Mouse (Mus musculus) heart, postnatal 14 days (tissue): ENCODE measurements around the gene Alox12. TPM values are rescaled to one million over a fixed set of nuclear protein-coding genes. Genes with fewer than 3 reads are reported as not detected.

Source experiments
- DNase-seq, 2 experiments: peaks; one replicate each; pipeline ENCODE4 v3.0.0; 2021 to 2022
- intact Hi-C: fragments of 180-260 bp; cut with DNase I; formaldehyde crosslinking; loops from one replicate; pipeline ENCODE4 v1.15.1; 2025
- long read RNA-seq, 2 experiments: library from polyadenylated mRNA; stranded (forward); transcript quantifications; one replicate each; pipeline ENCODE4 v2.0.0; 2021
- total RNA-seq, 2 experiments: library from RNA; stranded (reverse); gene quantifications; 2 replicates each; pipeline ENCODE4 v1.2.3; 2021

Alox12 gene
- total RNA-seq = 1 to 10 TPM; 2.7 to 3.1 TPM
- long read RNA-seq, experiment 1, partial matches to known transcripts = 1 of 4 reads
- long read RNA-seq, experiment 1, other reads (novel, unspliced or antisense) = 1 of 4 reads
- long read RNA-seq, experiment 2, partial matches to known transcripts = 0 of 3 reads
- long read RNA-seq, experiment 2, other reads (novel, unspliced or antisense) = 2 of 3 reads

DNA sequence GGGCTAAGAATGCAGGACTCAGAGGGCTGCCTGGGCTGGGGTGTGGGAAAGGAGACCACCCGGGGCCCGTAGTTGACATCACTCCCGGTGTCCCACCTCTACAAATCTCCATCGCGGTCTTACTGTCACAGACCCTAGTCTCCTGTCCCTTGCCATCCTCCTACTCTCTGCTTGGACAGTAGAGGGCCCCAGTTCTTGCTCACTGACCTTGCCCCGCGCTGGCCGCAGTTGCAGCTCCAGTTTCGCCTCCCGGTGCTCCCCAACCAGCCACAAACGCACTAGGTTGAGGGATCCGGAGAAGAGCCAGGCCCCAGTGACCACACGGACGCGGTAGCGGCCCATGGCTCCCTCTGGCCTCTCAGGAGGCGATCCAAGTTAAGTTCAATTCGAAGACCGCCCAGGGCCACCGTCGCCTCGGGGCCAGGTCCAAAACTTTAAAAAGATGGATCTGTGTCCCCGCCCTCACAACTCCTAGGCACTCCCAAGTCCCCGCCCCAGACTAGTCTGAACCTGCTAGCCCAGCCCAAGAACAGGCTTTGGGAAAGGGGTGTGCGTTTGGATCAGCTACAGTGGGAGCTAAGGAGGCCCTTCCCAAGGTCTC is at the start of gene Alox12:
Alox12 (minus strand) TSS at position 423 of the 601 bp plus-strand sequence.
- intact Hi-C loops = loop anchor here (1.0 kb wide), 1 partner anchor 54 kb away; no protein-coding TSS in a partner anchor
- peak; percentile 59 to 63 for DNase-seq

DNA sequence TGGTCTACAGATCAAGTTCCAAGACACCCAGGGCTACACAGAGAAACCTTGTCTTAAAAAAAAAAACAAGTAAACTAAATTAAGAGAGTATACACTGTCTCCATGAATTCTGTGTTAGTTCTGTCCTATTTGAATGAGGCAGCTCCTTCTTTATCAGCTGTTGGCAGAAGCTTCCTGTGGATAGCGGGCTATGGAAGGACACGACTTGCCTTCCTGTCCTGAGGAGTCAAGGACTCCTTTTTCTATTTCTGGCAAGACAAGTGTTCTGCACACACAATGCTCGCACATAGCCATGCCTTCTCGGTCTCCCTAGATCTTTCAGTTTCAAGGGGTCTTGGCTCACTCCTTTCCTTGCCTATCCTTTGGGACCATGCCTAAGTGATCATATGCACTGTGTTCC is 47.1 kb upstream of the Alox12 start:
- intact Hi-C loops = no loop called here
- DNase-seq = no peak

DNA sequence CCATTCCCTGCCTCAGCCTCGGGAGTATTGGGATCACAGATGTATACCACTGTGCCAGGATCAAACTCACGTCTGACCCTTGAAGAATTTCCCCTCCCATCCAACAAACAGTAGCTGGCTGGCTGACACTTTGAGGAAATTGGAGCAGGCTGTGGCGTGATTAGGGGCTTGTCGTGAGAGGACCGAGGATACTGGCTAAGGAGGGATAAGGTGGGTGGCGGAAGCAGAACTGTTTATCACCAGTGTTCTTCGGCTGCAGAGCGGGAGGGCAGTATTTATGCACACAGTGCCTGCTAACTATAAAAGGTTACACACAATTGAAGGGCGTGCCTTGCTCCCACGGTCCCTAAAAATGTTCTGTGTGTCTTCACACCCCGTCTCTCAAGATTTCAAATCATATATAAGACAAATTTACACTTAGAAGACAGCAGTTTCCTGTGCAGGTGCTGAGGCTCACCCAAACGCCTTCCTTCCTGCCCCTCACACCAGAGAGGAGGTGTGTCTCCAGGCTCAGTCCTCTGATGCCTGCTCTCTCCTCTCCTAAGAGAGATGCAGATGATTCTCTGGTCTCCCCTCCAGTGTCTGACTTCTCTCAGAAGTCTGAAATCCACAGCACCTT is 42.8 kb upstream of the Alox12 start:
- intact Hi-C loops = no loop called here
- DNase-seq = no peak

DNA sequence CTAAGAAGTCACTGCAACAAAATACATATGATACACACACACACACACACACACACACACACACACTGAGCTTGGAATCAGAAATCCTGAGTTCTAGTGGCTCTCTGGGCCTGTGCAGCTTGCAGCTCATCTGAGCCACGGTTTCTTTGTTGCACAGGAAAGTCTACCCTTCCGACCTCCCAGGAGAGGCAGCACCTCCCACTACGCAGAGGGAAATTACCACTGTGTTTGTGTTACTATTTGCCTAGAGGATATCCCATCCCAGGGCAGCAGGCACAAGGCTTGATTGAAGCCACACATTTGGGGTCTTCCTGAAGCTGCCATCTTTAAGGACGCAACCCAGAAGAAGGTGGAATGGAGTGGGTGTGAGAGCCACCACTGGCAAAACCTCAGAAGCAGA is 42.3 kb upstream of the Alox12 start:
- DNase-seq = no peak
- intact Hi-C loops = no loop called here

DNA sequence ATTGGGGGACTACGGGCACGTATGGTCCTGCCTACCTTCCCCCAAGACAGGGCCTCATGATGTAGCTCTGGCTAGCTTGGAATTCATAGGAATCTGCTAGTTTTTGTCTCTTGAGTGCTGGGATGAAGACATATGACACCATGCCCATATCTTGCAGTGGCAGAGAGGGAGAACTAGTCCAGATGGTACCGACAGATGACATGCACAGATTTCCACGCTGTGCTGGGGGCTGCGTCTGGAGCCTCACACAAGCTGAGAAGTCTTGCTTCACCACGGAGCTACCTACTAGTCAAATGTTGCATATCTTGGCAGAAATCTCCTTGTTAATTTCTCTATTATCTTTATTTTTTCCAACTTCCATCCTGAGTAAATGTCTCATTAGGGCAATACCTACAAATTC is 38.7 kb upstream of the Alox12 start:
- no peak for DNase-seq
- intact Hi-C loops = no loop called here

DNA sequence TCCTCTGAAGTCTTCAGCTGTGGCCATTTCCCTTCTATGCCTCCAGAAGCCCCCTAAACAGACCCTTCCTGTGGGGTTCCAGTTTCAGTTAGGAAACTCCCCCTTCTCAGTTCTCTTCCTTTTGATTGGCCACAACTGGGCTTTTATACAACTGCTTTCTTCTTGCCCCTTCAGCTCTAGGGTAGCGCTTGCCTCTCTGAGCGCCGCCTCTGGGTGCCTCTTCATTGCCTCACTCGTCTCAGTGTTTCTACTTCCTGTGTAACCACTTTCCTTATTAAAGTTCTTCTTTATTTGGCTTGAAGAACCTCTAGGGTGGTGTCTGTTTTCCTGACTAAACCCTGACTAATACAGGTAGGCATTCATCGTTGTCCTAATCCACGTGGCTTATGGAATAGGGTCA is 36.1 kb upstream of the Alox12 start:
- intact Hi-C loops = no loop called here
- DNase-seq = no peak

DNA sequence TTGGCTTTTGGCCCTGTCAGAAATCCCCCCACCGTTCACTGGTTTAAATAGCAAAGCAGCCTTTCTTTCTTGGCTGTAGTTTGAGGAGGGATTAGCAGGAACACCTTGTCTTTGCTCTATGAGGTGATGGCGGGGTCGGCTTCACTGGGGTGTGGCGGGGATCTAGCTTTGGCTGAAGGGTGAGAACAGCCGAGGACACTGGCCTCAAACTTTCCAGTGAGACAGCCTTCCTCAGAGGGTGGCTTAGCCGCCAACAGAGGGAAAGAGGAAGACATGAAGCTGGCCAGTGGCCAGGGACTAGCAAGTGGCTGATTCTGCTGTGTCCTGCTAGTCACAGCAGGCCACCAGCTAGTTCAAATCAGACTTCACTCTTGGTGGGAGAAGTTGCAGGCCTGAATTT is 34.1 kb upstream of the Alox12 start:
- intact Hi-C loops = no loop called here
- DNase-seq = peak; percentile 49 to 50

DNA sequence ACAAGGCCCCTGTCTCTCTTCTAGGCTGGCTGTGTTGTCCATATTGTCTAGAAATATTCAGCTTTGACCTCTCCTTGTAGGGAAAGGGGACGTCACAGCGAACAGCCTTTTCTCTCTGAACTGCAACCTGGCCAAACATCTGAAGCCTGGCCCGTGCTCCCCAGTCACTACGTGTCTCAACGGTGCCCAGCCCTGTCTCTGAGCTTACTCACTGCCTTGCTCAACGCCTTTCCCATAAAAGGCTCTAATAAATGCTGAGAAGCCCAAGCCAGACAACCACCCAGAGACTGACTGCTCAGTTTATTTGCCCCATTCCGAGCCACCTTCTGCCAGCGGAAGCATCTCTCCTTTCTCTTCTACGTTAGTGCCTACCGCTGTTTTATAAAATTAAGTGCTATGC is 32.9 kb upstream of the Alox12 start:
- DNase-seq = no peak
- intact Hi-C loops = no loop called here

DNA sequence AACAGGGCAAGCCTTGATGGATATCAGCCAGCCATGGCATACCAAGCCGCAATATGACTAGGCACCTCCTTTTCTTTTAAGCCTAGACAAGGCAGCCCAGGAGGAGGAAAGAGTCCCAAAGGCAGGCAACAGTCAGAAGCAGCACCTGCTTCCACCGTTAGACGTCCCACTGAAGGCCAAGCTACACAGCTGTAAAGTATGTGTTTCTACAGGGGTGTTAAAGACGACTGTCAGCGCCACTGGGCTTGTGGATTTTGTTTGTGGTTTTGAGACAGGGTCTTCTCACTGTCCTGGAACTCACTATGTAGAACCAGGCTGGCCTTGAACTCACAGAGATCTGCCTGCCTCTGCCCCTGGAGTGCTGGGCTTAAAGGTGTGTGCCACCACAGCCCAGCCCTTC is 30.5 kb upstream of the Alox12 start:
- DNase-seq = no peak
- intact Hi-C loops = no loop called here

DNA sequence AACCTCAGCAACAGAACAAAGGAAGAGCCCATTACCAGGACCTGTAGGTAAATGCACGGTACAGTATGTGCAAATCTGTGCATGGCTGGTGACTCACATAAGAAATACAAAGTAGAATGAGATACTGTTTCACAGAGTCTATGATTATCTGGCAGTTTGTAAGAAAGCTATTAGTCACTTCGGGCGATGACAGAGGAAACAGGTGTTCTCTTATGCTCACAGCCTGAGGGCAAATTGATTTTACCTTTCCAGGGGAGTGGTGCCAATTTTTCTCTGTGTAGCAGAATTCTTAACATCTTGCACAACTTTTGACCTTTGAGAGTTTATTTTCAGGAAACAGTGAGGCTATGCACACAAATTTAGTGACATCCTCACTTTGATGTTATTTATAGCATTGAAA is 29.6 kb upstream of the Alox12 start:
- intact Hi-C loops = no loop called here
- no peak for DNase-seq

DNA sequence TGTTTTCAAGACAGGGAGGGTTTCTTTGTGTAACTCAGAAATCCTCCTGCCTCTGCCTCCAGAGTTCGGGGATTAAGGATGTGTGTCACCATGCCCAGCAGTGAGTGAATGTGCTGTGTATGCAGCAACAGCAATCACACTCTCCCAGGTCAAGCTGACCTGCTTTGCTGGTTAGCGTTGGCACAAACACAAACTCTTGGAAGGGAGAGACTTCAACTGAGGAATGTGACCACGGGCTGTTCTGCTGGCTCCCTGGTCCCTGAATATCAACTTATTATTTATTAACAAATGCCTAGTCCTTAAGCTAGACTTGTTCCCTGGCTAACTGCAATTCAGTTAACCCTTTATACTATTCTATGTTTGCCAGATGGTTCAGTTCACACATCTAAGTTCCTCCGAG is 28.5 kb upstream of the Alox12 start:
- intact Hi-C loops = no loop called here
- DNase-seq = no peak

DNA sequence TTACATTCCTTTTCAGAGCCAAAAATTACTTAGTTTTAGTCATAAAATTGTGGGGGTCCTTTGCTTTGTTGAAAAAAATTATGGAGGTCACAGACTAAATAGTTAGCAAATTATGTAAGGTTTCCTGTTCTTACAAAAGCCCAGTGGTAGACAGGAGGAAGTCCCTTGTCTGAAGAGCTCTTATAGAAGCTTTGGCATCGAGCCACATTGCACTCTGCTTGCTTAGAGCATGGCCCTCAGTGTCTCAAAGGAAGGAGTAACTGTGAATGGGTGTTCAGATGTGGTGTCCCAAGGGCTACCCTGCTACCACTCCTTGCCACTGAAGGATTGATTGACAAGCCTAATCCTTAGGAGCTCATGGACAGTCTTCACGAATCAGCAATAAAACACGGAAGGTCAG is 25.3 kb upstream of the Alox12 start:
- intact Hi-C loops = no loop called here

DNA sequence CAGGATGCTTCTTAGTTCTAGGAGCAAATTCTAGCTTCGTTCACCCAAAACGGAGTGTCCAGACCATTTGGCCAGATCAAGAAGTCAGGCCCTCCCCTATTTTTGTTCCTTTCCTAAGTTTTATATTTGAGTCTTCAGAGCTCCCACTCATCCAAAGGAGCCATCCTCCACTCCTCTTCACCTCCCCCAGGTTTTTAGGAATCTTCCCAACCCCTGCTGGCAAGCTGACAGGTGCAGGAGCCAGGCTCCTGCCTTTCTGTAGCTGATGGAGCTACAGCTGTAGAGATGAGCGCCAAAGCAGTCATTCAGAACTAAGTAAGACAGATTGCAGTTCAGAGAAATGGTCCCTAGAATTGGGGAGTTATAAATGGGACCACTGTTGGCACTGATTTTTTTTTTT is 23.8 kb upstream of the Alox12 start:
- intact Hi-C loops = no loop called here

More for the DNA sequence above, 25.3 kb upstream of the Alox12 start:
- DNase-seq = peak; percentile 36 to 48

DNA sequence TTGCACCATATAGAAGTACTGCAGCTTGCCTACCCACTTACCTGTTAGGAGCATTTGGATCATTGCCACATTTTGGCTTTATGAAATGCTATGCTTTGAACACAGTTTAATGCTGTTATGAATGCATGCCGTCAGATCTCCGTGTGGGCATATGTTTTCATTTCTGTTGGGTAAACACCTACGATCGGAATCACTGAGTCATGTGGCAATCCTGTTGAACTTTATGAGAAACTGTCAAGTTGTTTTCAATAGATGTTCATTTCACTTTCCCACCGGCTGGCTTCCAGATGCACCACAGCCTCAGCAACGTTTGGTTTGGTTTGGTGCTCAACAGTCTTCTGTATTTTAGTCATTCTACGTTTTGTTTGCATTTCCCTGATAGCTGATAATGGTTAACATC is 16.5 kb upstream of the Alox12 start:
- DNase-seq = no peak
- intact Hi-C loops = no loop called here

More for the DNA sequence above, 23.8 kb upstream of the Alox12 start:
- DNase-seq = no peak

DNA sequence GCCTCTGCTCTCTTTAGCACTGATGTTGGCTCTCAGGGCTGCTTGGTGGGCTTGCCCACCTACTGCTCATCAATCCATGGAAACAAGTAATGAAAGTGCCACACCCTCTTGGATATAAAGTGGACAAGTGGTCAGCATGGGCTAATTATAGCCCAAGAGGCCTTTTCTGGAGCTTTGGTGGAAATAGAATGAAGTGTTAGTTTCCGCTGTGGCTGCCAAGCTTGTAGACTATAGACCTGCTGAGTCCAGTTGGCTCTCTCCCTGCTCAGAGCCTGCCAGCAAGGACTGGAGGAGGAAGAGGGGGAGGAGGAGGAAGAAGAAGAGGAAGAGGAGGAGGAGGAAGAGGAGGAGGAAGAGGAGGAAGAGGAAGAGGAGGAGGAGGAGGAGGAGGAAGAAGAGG is 11.3 kb upstream of the Alox12 start:
- DNase-seq = peak; percentile 42 to 52
- intact Hi-C loops = no loop called here

DNA sequence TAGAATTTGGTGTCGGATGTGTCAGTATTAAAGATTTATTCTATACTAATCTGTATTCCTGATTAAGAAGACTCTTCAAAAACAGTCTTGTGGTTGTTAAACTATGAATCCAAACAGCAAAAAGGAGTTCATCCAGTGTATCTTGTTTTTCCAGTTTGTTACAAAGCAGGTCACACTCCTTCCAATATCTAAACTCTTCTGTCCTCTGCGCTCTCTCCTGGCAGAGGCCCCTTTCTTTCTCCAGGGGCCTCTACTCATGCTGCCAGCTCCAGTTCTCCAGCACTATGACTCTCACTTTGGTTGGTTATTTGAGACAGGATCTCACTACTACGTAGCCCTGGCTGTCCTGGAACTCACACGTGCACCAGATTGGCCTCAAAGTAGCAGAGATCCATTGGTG is 10.7 kb upstream of the Alox12 start:
- intact Hi-C loops = no loop called here
- no peak for DNase-seq

DNA sequence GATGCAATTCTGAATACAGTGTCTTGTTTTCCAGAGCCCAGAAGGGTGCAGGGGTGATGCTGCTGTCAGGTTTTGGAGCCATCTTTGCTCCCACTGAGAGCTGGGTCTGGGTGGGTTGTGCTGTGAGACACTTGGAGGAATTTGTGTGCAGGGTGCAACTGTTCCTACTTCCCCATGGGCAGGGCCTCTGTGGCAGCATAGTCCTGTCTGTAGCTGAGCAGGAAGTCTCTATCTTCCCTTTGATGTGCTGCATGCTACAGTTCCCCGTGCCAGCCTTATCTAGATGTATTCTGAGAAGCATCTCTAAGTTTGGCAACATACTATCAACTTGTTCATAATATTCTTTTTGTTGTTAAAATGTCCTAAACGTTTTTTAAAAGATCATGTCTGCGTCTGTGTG is 10.1 kb upstream of the Alox12 start:
- intact Hi-C loops = no loop called here
- no peak for DNase-seq

DNA sequence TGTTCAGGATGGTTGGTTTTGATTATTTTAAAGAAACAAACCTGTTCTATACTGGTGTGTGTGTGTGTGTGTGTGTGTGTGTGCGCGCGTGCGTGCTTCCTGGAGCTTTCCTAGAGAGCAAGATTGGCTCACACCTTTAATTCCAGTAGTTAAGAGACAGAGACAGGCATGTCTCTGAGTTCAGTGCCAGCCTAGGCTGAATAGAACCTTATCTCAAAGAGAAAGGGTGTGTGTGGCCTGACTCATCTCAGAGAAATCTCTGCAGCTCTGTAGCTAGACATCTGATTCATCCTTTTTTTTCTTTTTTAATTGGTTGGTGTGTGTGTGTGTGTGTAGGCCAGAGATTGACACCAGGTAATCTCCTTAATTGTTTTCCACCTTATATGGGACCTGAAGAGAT is 3.9 kb upstream of the Alox12 start:
- intact Hi-C loops = no loop called here
- DNase-seq = no peak

DNA sequence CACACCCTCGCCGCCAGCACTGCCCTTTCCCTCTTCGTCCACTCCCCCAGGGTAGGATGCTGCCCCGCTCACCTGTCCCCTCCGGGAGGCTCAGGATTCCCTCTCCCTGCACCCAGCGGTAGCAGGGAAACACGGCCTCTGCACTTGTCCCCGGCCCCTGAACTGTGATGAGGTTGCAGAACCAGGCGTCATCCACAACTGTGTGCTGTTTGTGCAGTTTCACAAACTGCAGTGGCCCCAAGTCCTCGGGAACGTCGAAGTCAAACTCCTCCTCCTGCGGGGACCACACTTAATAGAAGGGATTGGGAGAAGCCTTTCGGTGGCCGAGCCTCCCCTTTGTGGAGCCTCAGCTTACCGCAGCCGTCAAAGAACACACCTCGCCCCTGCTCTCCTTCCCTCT is 816 bp downstream of the Alox12 start:
- no peak for DNase-seq
- intact Hi-C loops = no loop called here

DNA sequence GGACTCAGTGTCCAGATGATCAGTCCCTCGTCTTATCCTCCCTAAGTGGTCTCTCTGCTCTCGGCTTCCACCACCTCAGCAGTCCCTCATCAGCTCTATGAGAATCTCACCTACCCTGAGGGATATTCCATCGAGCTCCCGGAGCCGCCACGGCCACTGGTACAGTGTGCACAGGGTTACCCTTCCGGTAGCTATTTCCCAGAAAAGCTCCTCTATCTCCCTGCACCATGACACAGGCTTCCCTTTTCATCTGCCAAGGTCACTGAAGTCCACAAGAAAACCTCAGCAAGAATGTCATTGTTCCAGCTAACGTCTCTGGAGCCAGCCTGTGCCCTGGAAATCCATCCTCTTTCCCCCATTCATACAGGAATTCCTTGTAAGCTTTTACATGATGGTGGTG is 3.3 kb downstream of the Alox12 start:
- intact Hi-C loops = no loop called here
- DNase-seq = no peak

DNA sequence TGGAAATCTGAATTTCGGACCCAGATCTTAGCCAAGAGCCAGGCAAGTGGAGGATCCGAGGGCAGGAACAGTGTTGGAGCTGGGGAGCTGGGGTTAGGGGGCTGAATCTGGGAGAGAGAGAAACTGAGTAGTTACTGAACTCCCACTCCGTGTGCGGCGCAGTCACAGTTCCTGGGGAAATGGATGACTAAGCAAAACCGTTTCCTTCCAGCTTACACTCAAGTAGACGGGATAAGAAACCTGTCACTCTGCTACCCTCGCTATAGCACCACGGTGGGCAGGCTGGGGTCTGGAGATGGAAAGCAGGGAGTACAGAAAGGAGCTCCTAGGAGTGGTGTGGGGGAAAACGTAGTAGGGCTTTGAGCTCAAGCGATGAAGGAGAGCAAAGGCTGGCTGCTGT is 5.0 kb downstream of the Alox12 start:
- intact Hi-C loops = no loop called here
- no peak for DNase-seq

DNA sequence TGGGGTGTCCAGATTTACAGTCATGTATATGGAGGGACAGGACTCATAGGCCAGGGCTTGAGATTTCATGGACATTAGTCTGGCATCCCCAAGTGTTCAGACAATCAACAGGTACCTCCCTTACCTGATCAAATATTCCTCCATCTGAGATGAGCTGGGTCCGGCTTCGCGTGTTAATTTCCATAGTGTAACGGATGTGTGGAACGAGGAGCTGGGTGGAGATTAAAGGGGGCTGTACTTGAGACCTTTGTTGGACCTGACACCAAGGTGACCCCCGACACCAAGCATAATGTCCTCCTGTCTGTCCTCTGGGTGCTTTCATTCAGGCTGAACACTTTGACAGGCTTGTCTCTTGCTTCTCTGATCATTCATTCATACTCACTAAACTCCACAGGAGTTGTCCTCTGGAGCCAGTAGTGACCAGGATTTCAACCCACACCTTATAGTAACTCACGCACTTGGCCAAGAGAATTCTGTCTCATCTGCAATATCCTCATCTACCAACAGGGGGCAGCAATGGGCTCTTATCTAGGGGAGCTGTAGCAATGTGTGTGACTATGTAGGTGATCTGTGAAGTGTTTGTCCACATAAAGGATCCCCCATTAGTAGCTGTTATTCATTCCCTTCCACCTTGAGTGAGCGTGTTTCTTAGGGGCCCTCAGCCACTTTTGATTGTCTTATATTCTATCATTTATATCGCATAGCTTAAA is 7.9 kb downstream of the Alox12 start:
- peak; percentile 70 to 85 for DNase-seq
- intact Hi-C loops = loop anchor here (10.0 kb wide), 1 partner anchor 258 kb away; the partner anchor contains the start of gene Tm4sf5
